Mouse (Mus musculus) stomach, embryonic 15.5 days (tissue): ENCODE data around the gene Sprr1a. TPM values are rescaled to one million over a fixed set of nuclear protein-coding genes. Genes with fewer than 3 reads are reported as not detected.
"Not testable (repeated sequence)": the region's sequence is repeated elsewhere in the genome, so short reads cannot be mapped to it uniquely, and the experiment has no call there.

Source experiments
- ATAC-seq: fragments of 200-750 bp; cut with Nextera tagmentation; 2 replicates; pipeline ENCODE4 v1.8.0; 2017; ENCODE audit warnings: low read depth, moderate number of reproducible peaks, moderate TSS enrichment; ENCODE audit not compliant: insufficient read depth, low FRiP score
- H3K27ac ChIP-seq: fragments of 300-500 bp; sonication (generic); 2 replicates; pipeline ENCODE4 v1.5.1; 2015; ENCODE audit warnings: mild to moderate bottlenecking, inconsistent platforms
- H3K27me3 ChIP-seq: fragments of 300-500 bp; sonication (generic); replicated peaks from 2 replicates; pipeline ENCODE4 v1.6.1; 2015; ENCODE audit warnings: inconsistent platforms
- H3K36me3 ChIP-seq: fragments of 300-500 bp; sonication (generic); 2 replicates; pipeline ENCODE4 v1.6.1; 2015; ENCODE audit warnings: inconsistent platforms
- H3K4me1 ChIP-seq: fragments of 300-500 bp; sonication (generic); 2 replicates; pipeline ENCODE4 v1.6.1; 2015; ENCODE audit warnings: inconsistent platforms
- H3K4me2 ChIP-seq: fragments of 300-500 bp; sonication (generic); 2 replicates; pipeline ENCODE4 v1.6.1; 2015; ENCODE audit warnings: mild to moderate bottlenecking, inconsistent platforms
- H3K4me3 ChIP-seq: fragments of 300-500 bp; sonication (generic); replicated peaks from 2 replicates; pipeline ENCODE4 v1.5.1; 2015; ENCODE audit warnings: inconsistent platforms
- H3K9ac ChIP-seq: fragments of 300-500 bp; sonication (generic); 2 replicates; pipeline ENCODE4 v1.6.1; 2015; ENCODE audit warnings: inconsistent platforms
- H3K9me3 ChIP-seq: fragments of 300-500 bp; sonication (generic); 2 replicates; pipeline ENCODE4 v1.6.1; 2016; ENCODE audit warnings: inconsistent platforms
- WGBS: fragments of 180-500 bp; shearing (Covaris S2); methylation state at CpG from one replicate; pipeline ENCODE4 v1.1.7; 2015; 5-methylcytosine and 5-hydroxymethylcytosine counted together
- polyA plus RNA-seq: library from polyadenylated mRNA; unstranded; fragments of >200 nt; fragmentation: Nextera tagmentation; extraction: Ambion mirVana; gene quantifications from 2 replicates; pipeline ENCODE4 v1.2.1, GENCODE M21; 2015

The Sprr1a gene
- polyA plus RNA-seq: 69.5 and 186 TPM in 2 replicates

DNA sequence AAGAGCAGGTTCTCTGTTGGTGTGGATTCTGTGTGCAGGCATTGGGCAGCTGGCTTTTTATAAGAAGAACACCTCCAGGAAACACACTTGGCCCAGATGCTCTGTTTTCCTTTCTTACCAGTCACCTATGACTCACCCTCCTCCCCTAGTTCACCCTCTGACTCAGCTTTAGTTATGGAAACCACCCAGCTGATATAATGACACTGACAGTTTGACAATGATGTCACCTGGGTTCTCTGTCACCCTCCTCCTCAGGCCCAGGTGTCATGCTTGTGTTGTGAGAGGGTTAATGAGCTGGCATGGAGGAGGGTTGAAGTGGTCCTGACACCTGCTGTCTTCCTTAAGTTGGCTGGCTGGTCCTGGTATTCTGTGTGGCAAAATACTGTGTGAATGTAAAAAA is at the start of gene Sprr1a:
Gene Sprr1a, minus strand, starts transcription at position 33 of the 400 bp plus-strand sequence.
- Histone ChIP-seq H3K9ac (no peak within 1 kb of the TSS), H3K36me3 (no peaks in the 10 kb centered on the region), H3K9me3 (no peaks in the 10 kb centered on the region), H3K4me1 (no peaks in the 10 kb centered on the region), H3K4me2 (no peak within 1 kb of the TSS), H3K4me3 (no peak within 1 kb of the TSS), H3K27me3 (no peaks in the 10 kb centered on the region), H3K27ac (peak within 1 kb of the TSS; percentile 71; the same call in 1 of the 2 replicates)
- peak; percentile 80 for ATAC-seq

DNA sequence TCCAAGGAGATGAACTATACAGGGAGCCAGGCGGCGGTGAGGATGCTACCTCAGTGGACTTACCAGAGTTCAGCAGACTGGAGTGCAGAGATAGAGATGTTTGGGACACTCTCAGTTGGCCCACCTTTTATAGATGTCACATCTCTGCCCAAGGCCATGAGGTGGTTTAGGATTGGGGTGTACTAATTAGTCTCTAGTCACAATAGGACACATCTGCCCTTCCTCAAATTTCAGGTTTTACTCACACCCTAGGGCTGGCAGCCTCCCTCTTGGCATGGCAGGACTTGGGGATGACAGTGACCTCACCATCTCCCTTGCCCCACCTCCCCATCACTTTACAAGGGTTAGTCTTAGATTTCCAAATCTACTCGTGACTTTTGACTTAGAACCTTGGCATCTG is 48.7 kb upstream of the Sprr1a start, which contains the start of gene 2310046K23Rik:
Gene 2310046K23Rik, minus strand, starts transcription at position 101 of the 400 bp plus-strand sequence.
- Histone ChIP-seq H3K9me3 (no peaks in the 10 kb centered on the region), H3K36me3 (no peaks in the 10 kb centered on the region), H3K27me3 (no peaks in the 10 kb centered on the region), H3K4me1 (no peaks in the 10 kb centered on the region), H3K27ac (no peak within 1 kb of the TSS), H3K9ac (no peak within 1 kb of the TSS), H3K4me3 (no peak within 1 kb of the TSS), H3K4me2 (no peak within 1 kb of the TSS)
- ATAC-seq: no peak
- 73% methylated on average over 3 of the region's 3 CpGs for WGBS

DNA sequence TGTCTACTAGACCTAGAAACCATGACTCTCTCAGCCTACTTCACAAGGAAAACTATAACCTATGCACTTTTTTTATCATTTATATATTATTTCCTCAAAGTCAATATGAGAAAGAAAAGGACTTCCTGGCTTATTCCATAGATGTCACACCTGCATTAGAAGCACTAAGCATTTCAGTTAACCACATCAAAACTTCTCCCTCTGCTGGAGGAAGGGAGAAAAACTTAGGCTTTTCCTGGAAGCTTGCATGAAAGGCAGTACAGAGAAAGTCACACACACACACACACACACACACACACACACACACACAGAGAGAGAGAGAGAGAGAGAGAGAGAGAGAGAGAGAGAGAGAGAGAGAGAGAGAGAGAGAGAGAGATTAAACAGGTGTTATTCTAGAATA is 26.6 kb upstream of the Sprr1a start:
- Histone ChIP-seq H3K27ac (no peak overlapping the region), H3K36me3 (no peaks in the 10 kb centered on the region), H3K9me3 (no peaks in the 10 kb centered on the region), H3K27me3 (no peaks in the 10 kb centered on the region), H3K4me3 (no peak overlapping the region), H3K9ac (no peak overlapping the region), H3K4me1 (no peaks in the 10 kb centered on the region), H3K4me2 (no peak overlapping the region)
- no peak for ATAC-seq

DNA sequence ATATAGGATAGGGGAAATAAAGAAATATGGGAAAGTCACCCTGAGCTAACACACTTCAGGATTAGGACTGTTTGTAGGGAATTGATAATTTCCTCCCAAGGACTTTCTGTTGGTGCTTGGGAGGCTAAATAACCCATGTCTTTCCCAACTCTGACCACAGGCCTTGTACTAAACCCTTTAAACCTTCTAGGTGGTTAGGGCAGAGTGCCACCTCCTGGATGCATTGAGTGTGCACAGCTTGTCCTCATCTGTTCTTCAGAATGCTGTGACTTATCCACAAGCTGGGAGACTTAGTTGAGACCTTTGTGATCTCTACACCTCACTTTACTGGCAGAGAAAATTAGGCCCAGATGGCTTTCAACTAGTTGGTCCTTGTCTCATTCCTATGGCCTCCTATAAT is 25.1 kb upstream of the Sprr1a start:
- Histone ChIP-seq H3K4me2 (no peak overlapping the region), H3K27ac (no peak overlapping the region)
- 0 out of 2 replicates have a peak, but pooled peaks have one; percentile 39 for ATAC-seq

DNA sequence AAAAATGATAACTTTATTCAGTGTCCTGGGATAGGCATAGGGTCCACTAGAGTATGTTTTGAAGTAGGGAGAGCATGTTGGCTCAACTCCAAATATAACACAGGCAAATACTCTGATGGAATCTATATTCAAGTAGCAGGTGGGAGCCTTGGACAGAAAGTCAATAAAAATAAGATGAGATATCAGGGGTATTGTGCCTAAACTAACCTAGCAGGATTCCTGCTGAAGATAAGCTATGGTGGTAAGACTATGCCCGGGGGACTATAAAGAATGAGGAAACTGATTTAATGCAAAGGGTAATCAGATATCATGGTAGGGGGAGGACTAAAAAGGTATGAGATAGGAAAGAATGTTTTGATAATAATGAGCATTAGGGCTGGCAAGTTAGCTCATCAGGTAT is 22.5 kb upstream of the Sprr1a start:
- Histone ChIP-seq H3K4me2 (no peak overlapping the region), H3K4me3 (no peak overlapping the region), H3K36me3 (no peaks in the 10 kb centered on the region), H3K9ac (no peak overlapping the region), H3K27ac (no peak overlapping the region), H3K9me3 (no peaks in the 10 kb centered on the region), H3K27me3 (no peaks in the 10 kb centered on the region), H3K4me1 (no peaks in the 10 kb centered on the region)
- 58% methylated on average over 1 of the region's 1 CpGs for WGBS
- peak; percentile 56 for ATAC-seq

More for the DNA sequence above, 25.1 kb upstream of the Sprr1a start:
- no peak overlapping the region for H3K4me3 ChIP-seq
- no peak overlapping the region for H3K9ac ChIP-seq
- no peaks in the 10 kb centered on the region for H3K27me3 ChIP-seq
- H3K9me3 ChIP-seq: no peaks in the 10 kb centered on the region
- no peaks in the 10 kb centered on the region for H3K4me1 ChIP-seq
- no peaks in the 10 kb centered on the region for H3K36me3 ChIP-seq

DNA sequence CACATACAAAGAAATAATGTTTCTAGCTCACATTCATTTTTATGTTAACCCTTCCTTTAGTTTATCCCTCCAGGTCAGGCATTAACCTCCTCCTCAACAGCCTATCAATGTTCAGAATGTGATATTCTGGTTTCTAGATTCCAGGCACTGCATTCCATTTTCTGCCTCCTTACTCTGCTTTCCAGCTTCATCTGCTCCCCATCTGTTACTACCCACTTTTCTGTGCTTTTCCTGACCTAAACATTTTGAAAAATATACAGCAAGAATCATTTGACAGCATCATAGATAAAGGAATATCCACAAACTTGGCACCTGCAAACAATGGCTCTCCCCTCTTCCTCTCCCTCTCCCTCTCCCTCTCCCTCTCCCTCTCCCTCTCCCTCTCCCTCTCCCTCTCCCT is 17.8 kb upstream of the Sprr1a start:
- Histone ChIP-seq H3K9ac (no peak overlapping the region), H3K36me3 (no peaks in the 10 kb centered on the region), H3K4me3 (no peak overlapping the region), H3K4me2 (no peak overlapping the region), H3K9me3 (no peaks in the 10 kb centered on the region), H3K27me3 (no peaks in the 10 kb centered on the region), H3K4me1 (no peaks in the 10 kb centered on the region), H3K27ac (no peak overlapping the region)
- ATAC-seq: no peak

DNA sequence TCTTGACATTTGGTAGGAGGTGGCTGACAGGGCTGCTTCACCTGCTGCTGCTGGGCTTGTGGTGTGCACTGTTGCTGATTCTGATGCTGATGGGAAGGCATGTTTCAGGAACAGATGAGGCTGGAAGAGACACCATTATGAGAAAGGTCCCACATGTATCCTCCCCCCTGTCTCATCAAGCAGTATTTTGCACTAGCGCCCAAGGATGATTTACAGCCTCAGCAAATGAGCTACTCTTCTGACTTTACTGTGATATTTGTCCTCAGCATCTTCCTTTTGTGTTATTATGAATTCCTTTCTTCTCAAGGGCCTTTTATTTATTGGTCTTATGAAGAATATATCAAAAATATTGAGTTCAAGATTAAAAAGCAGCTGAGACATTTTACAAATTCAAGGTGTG is 14.7 kb upstream of the Sprr1a start, which contains the start of gene Sprr4:
Gene Sprr4, minus strand, starts transcription at position 101 of the 400 bp plus-strand sequence.
- Histone ChIP-seq H3K27ac (no peak within 1 kb of the TSS), H3K4me3 (no peak within 1 kb of the TSS), H3K4me1 (no peaks in the 10 kb centered on the region), H3K27me3 (no peaks in the 10 kb centered on the region), H3K4me2 (no peak within 1 kb of the TSS), H3K9me3 (no peaks in the 10 kb centered on the region), H3K9ac (no peak within 1 kb of the TSS), H3K36me3 (no peaks in the 10 kb centered on the region)
- no peak for ATAC-seq
- WGBS: 80% methylated on average over 1 of the region's 1 CpGs

DNA sequence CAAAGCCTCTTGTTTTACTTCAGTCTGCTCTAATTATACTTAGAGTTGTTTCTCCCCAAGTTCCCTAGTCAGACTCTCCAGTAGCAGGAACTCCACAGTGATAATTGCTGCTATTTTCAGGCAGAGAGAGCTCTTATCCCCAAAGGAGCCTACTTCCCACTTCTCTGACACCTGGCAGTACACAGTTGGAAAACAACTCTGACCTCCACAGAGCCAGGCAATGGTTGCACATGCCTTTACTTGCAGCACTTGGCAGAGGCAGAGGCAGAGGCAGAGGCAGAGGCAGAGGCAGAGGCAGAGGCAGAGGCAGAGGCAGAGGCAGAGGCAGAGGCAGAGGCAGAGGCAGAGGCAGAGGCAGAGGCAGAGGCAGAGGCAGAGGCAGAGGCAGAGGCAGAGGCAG is 4.6 kb upstream of the Sprr1a start:
- H3K27ac ChIP-seq, H3K36me3 ChIP-seq, H3K27me3 ChIP-seq, ATAC-seq, H3K9me3 ChIP-seq, H3K4me2 ChIP-seq, H3K4me3 ChIP-seq, H3K4me1 ChIP-seq, H3K9ac ChIP-seq: not testable (repeated sequence)

DNA sequence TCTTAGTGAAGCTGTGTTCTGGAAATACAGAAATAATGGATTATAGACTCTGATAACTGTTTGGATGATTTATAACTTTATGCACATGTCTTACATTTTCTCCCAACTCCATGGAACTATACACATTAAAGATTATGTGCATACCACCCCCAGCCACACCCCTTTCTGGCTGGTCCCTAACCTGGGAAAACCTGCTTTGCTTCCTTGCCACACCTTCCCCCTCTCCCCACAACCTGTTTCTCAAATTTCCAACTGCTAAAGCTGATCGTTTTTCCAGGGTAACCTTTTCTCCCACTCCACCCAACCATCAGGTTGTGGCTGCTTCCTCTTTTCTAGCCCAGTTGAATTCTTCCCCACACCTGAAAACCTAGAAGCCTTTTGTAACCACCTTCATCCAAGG is 612 bp upstream of the Sprr1a start:
- Histone ChIP-seq H3K4me2 (no peak overlapping the region), H3K27ac (peak overlapping the region; percentile 71; the same call in 1 of the 2 replicates), H3K4me1 (no peaks in the 10 kb centered on the region), H3K36me3 (no peaks in the 10 kb centered on the region), H3K27me3 (no peaks in the 10 kb centered on the region), H3K9ac (no peak overlapping the region), H3K9me3 (no peaks in the 10 kb centered on the region), H3K4me3 (no peak overlapping the region)
- 45% methylated on average over 1 of the region's 1 CpGs for WGBS
- ATAC-seq: peak; percentile 89

DNA sequence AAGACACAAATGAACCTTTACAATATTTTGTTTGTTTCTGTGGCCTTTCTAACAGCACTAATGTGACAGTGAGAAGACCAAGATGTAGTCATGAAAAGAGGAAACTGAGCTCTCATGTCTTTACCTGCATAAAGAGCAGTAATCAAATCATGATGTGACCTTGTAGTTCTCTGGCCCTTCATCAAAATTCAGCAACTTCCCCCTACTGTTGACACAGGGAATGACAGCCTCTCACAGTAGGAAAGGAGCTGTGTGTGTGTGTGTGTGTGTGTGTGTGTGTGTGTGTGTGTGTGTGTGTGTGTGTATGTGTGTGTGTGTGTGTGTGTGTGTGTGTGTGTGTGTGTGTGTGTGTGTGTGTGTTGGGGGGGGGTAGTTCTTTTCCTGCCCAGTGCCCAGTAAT is 4.4 kb downstream of the Sprr1a start:
- not testable (repeated sequence) for H3K4me1 ChIP-seq, H3K9ac ChIP-seq, H3K27me3 ChIP-seq, H3K27ac ChIP-seq, H3K36me3 ChIP-seq, H3K4me3 ChIP-seq, H3K4me2 ChIP-seq, ATAC-seq, H3K9me3 ChIP-seq

DNA sequence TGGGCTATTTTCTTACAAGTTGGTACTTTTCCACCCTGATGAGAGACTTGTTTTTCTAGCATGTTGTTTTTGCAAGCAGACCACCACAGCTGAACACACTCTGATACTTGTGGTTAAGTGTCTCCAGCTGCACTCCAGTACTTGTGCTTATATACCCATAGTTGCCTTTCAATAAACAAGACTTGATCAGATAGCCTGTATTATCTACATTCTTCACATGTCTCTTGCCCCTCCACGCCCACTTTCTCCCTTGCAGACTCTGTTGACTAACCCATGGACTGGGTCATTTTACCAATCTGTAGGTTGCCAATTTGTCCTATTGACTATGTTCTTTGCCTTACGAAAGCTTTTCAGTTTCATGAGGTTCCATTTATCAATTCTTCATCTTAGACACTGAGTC is 15.6 kb downstream of the Sprr1a start:
- WGBS: 68% methylated on average over 2 of the region's 2 CpGs
- Histone ChIP-seq H3K27me3 (no peaks in the 10 kb centered on the region), H3K9me3 (no peaks in the 10 kb centered on the region), H3K4me1 (no peaks in the 10 kb centered on the region), H3K4me3 (no peak overlapping the region), H3K27ac (no peak overlapping the region), H3K36me3 (no peaks in the 10 kb centered on the region), H3K4me2 (no peak overlapping the region), H3K9ac (no peak overlapping the region)
- no peak for ATAC-seq

DNA sequence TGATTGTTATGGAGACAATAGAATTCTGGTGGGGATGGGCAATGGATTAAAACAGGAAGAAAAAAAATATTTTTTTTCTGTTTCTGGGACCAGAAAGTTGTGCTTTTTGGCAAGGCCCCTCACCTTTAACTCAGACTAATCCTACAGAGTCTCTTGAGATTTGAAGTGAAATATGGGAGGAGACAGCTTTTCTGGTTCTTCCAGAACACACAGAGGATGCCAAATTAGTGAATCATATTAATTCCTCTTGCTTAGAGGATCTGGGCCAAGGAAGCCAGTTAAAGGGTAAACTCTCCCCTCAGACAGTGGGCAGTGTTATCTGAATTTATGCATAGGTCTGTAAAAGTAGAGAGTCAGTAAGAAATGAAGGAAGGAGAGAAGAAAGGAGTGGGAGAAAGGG is 18.3 kb downstream of the Sprr1a start:
- no peaks in the 10 kb centered on the region for H3K27me3 ChIP-seq
- H3K9me3 ChIP-seq: no peaks in the 10 kb centered on the region
- H3K36me3 ChIP-seq: no peaks in the 10 kb centered on the region
- H3K4me1 ChIP-seq: no peaks in the 10 kb centered on the region
- no peak for ATAC-seq
- H3K9ac ChIP-seq: no peak overlapping the region
- H3K4me2 ChIP-seq: no peak overlapping the region
- H3K27ac ChIP-seq: no peak overlapping the region
- no peak overlapping the region for H3K4me3 ChIP-seq

DNA sequence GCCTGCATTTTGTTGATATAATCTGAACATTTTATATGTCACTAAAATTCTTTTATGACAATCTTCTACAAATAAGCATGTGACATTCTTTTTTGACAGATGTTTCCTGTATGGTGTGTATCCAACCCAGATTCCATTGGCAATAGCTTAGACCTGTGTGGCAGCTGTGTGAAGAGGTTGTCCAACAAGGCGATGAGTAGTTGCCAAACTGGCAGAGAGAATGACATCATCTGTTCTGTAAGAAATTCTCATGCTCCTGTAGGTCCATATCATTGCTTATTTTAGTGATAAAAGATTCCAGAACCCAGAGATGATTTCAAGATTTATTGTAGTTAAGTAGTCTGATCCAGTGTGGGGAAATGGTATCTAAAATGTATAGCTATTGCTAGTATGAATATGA is 19.1 kb downstream of the Sprr1a start:
- Histone ChIP-seq H3K27me3 (no peaks in the 10 kb centered on the region), H3K4me1 (no peaks in the 10 kb centered on the region), H3K27ac (no peak overlapping the region), H3K4me2 (no peak overlapping the region), H3K9ac (no peak overlapping the region), H3K36me3 (no peaks in the 10 kb centered on the region), H3K9me3 (no peaks in the 10 kb centered on the region), H3K4me3 (no peak overlapping the region)
- 64% methylated on average over 1 of the region's 1 CpGs for WGBS
- ATAC-seq: no peak
